Mouse (Mus musculus) cerebellum, adult 2 months (tissue): Measurements from ENCODE around the gene Tubg2. TPM values are rescaled to one million over a fixed set of nuclear protein-coding genes. Genes with fewer than 3 reads are reported as not detected.

Source experiments
- DNase-seq, 2 experiments: peaks; one replicate each; pipeline ENCODE4 v3.0.0; 2021
- H3K27ac ChIP-seq: fragments of 200-500 bp; 2 replicates; pipeline ENCODE4 v1.5.1; 2012; ENCODE audit warnings: low read length, control low read depth, inconsistent platforms; ENCODE audit not compliant: insufficient read depth
- H3K27me3 ChIP-seq: fragments of 200-500 bp; 2 replicates; pipeline ENCODE4 v1.6.1; 2012; ENCODE audit warnings: inconsistent platforms, mild to moderate bottlenecking, low read length, moderate library complexity; ENCODE audit not compliant: control insufficient read depth, insufficient read depth
- H3K4me1 ChIP-seq: fragments of 200-500 bp; 2 replicates; pipeline ENCODE4 v1.6.1; 2011; ENCODE audit warnings: low read length; ENCODE audit not compliant: control insufficient read depth, insufficient read depth
- H3K4me3 ChIP-seq: fragments of 200-500 bp; replicated peaks from 2 replicates; pipeline ENCODE3; 2011; ENCODE audit warnings: mild to moderate bottlenecking, low read depth, low read length, control low read depth; ENCODE audit not compliant: insufficient read depth
- CTCF ChIP-seq: fragments of 200-500 bp; IDR thresholded peaks from 2 replicates; pipeline ENCODE4 v1.5.1; 2011; ENCODE audit warnings: low read depth, mild to moderate bottlenecking, control low read depth, low read length, moderate library complexity, borderline replicate concordance; ENCODE audit not compliant: insufficient read depth
- POLR2A ChIP-seq: fragments of 200-500 bp; IDR thresholded peaks from 2 replicates; pipeline ENCODE4 v1.6.1; 2011; ENCODE audit warnings: low read length, control low read depth, borderline replicate concordance; ENCODE audit not compliant: insufficient read depth
- WGBS: fragments of 180-500 bp; shearing (Covaris S2); methylation state at CpG from one replicate; pipeline ENCODE4 v1.1.7; 2018; 5-methylcytosine and 5-hydroxymethylcytosine counted together
- polyA plus RNA-seq: library from polyadenylated mRNA; depleted of rRNA; stranded (reverse); fragments of >200 nt; gene quantifications from 2 replicates; pipeline ENCODE4 v1.2.3, GENCODE M21; 2012

Gene Tubg2
- polyA plus RNA-seq, 1 experiment, result 47.8 TPM

GRCm38 (mm10) chr11:101185441-101185840, 29.7 kb downstream of the Tubg2 start:
- Histone ChIP-seq H3K4me1 (peaks cover 76% of the 10 kb centered on the region), H3K27me3 (no peaks in the 10 kb centered on the region), H3K4me3 (no peak overlapping the region), H3K27ac (no peak overlapping the region)
- 81% methylated on average over 4 of the region's 4 CpGs for WGBS
- peak; percentile 16 to 30 for DNase-seq
- TF ChIP-seq CTCF (no peak), POLR2A (no peak)

- DNase-seq, result peak; percentile 74
- no peak overlapping the region for H3K4me3 ChIP-seq
- no peaks in the 10 kb centered on the region for H3K27me3 ChIP-seq
- peaks cover 85% of the 10 kb centered on the region for H3K4me1 ChIP-seq
- no peak for TF ChIP-seq POLR2A
- no peak for TF ChIP-seq CTCF
- peak overlapping the region; percentile 93 for H3K27ac ChIP-seq
- WGBS, result 11% methylated on average over 27 of the region's 27 CpGs
Measured at GRCm38 (mm10) chr11:101186526-101187247, 31.0 kb downstream of the Tubg2 start.

DNA sequence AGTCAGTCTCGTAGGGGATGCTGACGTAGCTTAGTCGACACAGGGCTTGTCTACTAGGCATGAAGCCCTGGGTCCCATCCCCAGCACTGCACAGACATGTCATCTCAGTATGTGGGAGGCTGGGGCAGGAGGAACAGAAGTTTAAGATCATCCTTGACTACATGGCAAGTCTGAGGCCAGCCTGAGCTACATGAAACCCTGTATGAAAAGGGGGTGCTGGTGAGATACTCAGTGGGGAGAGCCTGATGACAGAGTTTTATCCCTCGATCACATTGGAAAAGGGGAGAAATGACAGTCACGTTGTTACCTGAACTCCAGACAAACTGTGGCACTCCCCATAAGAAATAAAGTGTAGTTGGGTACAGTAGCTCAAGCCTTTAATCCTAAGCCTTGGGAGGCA, 31.8 kb downstream of the Tubg2 start:
- WGBS, result 31% methylated on average over 5 of the region's 5 CpGs
- no peaks in the 10 kb centered on the region for H3K27me3 ChIP-seq
- H3K27ac ChIP-seq, result peak overlapping the region; percentile 93
- no peak overlapping the region for H3K4me3 ChIP-seq
- TF ChIP-seq POLR2A, result no peak
- TF ChIP-seq CTCF, result no peak
- peak in 1 of 2 experiments; percentile 49 for DNase-seq
- H3K4me1 ChIP-seq, result peaks cover 88% of the 10 kb centered on the region

DNA sequence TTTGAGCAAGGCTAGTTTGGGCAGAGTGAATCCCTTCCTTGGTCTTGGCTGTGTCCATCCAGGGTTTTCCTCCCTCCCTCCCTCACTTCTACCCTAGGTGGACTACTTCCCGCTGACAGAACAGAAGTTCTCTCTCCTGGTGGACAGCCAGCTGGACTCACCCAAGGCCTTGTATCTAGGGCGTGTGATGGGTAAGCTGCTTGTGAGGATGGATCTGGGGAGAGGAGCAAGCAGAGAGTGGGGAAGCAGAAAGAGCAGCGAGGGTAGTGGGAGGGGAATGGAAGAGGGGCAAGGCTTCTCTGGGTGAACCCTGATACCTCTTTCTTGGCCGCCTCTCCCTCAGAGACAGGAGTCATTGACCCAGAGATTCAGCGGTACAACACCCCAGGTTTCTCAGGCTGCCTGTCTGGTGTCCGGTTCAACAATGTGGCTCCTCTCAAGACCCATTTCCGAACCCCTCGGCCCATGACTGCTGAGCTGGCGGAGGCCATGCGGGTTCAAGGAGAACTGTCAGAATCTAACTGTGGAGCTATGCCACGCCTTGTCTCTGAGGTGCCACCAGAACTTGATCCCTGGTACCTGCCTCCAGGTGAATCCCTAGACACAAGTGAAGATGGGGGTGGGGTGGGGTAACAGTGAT, 32.6 kb downstream of the Tubg2 start:
- DNase-seq, result peak; percentile 90 to 96
- Histone ChIP-seq H3K4me1 (peaks cover 88% of the 10 kb centered on the region), H3K27me3 (no peaks in the 10 kb centered on the region), H3K4me3 (peak overlapping the region; percentile 40), H3K27ac (peak overlapping the region; percentile 93)
- TF ChIP-seq POLR2A (peak; percentile 51; the same call in 1 of the 2 replicates), CTCF (no peak)
- WGBS, result 14% methylated on average over 11 of the region's 11 CpGs

- Histone ChIP-seq H3K4me3 (no peak overlapping the region), H3K27ac (peak overlapping the region; percentile 100), H3K27me3 (no peaks in the 10 kb centered on the region), H3K4me1 (peaks cover 82% of the 10 kb centered on the region)
- under 1% methylated on average over 6 of the region's 6 CpGs for WGBS
- no peak for TF ChIP-seq CTCF
- TF ChIP-seq POLR2A, result peak; percentile 12; the same call in 1 of the 2 replicates
- DNase-seq, result peak; percentile 88 to 98
Measured at GRCm38 (mm10) chr11:101189495-101190180, 33.9 kb downstream of the Tubg2 start.

- Histone ChIP-seq H3K4me3 (no peak overlapping the region), H3K4me1 (peaks cover 76% of the 10 kb centered on the region), H3K27me3 (no peaks in the 10 kb centered on the region), H3K27ac (peak overlapping the region; percentile 100)
- DNase-seq, result peak; percentile 49 to 54
- WGBS, result 9% methylated on average over 8 of the region's 8 CpGs
- no peak for TF ChIP-seq CTCF
- no peak for TF ChIP-seq POLR2A
Measured at GRCm38 (mm10) chr11:101190181-101190912, 34.6 kb downstream of the Tubg2 start.

GRCm38 (mm10) chr11:101190913-101191907, 35.5 kb downstream of the Tubg2 start:
- DNase-seq, result peak; percentile 62
- peak; percentile 44; the same call in 1 of the 2 replicates for TF ChIP-seq POLR2A
- TF ChIP-seq CTCF, result no peak
- Histone ChIP-seq H3K4me3 (no peak overlapping the region), H3K27ac (peak overlapping the region; percentile 100), H3K27me3 (no peaks in the 10 kb centered on the region), H3K4me1 (peaks cover 70% of the 10 kb centered on the region)
- 22% methylated on average over 17 of the region's 17 CpGs for WGBS
